ENCODE assay signal across 32 mouse cellular contexts in the genomic region with DNA sequence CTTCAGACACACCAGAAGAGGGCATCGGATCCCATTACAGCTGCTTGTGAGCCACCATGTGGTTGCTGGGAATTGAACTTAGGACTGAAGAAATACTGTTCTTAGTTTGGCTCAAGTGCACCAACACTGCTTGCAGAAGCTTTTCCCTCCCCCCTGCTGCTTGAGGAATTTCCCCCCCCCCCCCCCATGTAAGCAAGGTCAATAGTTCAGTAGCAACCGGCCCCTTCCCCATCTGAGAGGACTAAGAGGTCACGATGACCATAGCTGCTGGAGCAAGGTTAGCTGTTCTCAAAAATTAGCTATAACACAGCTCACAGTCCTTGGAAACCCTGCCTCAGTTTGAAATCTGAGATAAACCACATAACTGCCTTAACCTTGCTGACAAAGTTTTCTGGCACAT.
"Had no signal": no experiment of that assay in that cellular context is flagged by ENCODE, and none has a peak within 500 bp of the region (broad histone marks: within the 10 kb centered on the region; RNA-seq: fewer than 3 reads in every experiment).

No protein-coding gene starts in this region.

- H3K27ac ChIP-seq: left cerebral cortex, adult 2 months; limb, embryonic 10.5 days; limb, embryonic 12.5 days; limb, embryonic 13.5 days; limb, embryonic 15.5 days; liver, embryonic 12.5 days; liver, embryonic 13.5 days; liver, embryonic 14.5 days; liver, embryonic 15.5 days; lung, embryonic 15.5 days; macrophage; midbrain, embryonic 10.5 days; midbrain, embryonic 12.5 days; midbrain, embryonic 13.5 days; midbrain, embryonic 15.5 days had no signal

- H3K4me1 ChIP-seq: limb, embryonic 12.5 days; limb, embryonic 13.5 days; limb, embryonic 15.5 days; lung, embryonic 15.5 days; midbrain, embryonic 12.5 days; midbrain, embryonic 15.5 days had no signal

- H3K9me3 ChIP-seq: limb, embryonic 10.5 days; limb, embryonic 12.5 days; limb, embryonic 15.5 days; liver, embryonic 12.5 days; liver, embryonic 13.5 days; liver, embryonic 15.5 days; lung, embryonic 15.5 days; midbrain, embryonic 10.5 days; midbrain, embryonic 12.5 days; midbrain, embryonic 13.5 days; midbrain, embryonic 15.5 days had no signal

- H3K4me3 ChIP-seq: left cerebral cortex, adult 2 months; limb, embryonic 10.5 days; limb, embryonic 12.5 days; limb, embryonic 13.5 days; limb, embryonic 15.5 days; liver, embryonic 12.5 days; liver, embryonic 13.5 days; liver, embryonic 15.5 days; lung, embryonic 15.5 days; megakaryocyte, embryonic 14.5 days; midbrain, embryonic 10.5 days; midbrain, embryonic 12.5 days; midbrain, embryonic 13.5 days; midbrain, embryonic 15.5 days; myocyte had no signal

- H3K4me2 ChIP-seq: limb, embryonic 12.5 days; limb, embryonic 13.5 days; limb, embryonic 15.5 days; liver, embryonic 11.5 days; liver, embryonic 12.5 days; liver, embryonic 13.5 days; liver, embryonic 15.5 days; lung, embryonic 14.5 days; lung, embryonic 15.5 days; midbrain, embryonic 11.5 days; midbrain, embryonic 12.5 days; midbrain, embryonic 13.5 days; midbrain, embryonic 15.5 days had no signal

- ATAC-seq: liver, embryonic 12.5 days; liver, postnatal 0 days; lung, postnatal 0 days; midbrain, embryonic 13.5 days; midbrain, embryonic 15.5 days; midbrain, embryonic 16.5 days had no signal

- H3K9ac ChIP-seq: limb, embryonic 12.5 days; limb, embryonic 13.5 days; limb, embryonic 15.5 days; liver, embryonic 12.5 days; liver, embryonic 13.5 days; liver, embryonic 14.5 days; liver, embryonic 15.5 days; liver, postnatal 0 days; lung, embryonic 14.5 days; lung, embryonic 15.5 days; midbrain, embryonic 12.5 days; midbrain, embryonic 13.5 days; midbrain, embryonic 15.5 days had no signal

- DNase-seq: left cerebral cortex, postnatal 4 days; liver; liver, embryonic 13.5 days; liver, postnatal 0 days; lung, adult 18-20 months; lung, adult 2 months; lung, embryonic 14.5 days; lung, postnatal 10 days; lung, postnatal 14 days; lung, postnatal 36 days; lung, postnatal 4 days; midbrain, embryonic 14.5 days had no signal

- H3K27me3 ChIP-seq: limb, embryonic 12.5 days; limb, embryonic 13.5 days; limb, embryonic 15.5 days; liver, embryonic 12.5 days; liver, embryonic 13.5 days; liver, embryonic 15.5 days; lung, embryonic 15.5 days; megakaryocyte, embryonic 14.5 days; midbrain, embryonic 12.5 days; midbrain, embryonic 13.5 days; midbrain, embryonic 15.5 days had no signal
